Mouse (Mus musculus) forebrain, embryonic 11.5 days (tissue): ENCODE measurements around the gene H1fnt. TPM values are rescaled to one million over a fixed set of nuclear protein-coding genes. Genes with fewer than 3 reads are reported as not detected.

Experiments
- ATAC-seq: fragments of 200-750 bp; cut with Nextera tagmentation; replicated peaks from 2 replicates; pipeline ENCODE4 v1.8.0; 2017; ENCODE audit warnings: moderate TSS enrichment; ENCODE audit not compliant: low FRiP score
- DNase-seq: peaks from one replicate; pipeline ENCODE4 v3.0.0-alpha.2; 2017; ENCODE audit warnings: low spot score
- H3K27ac ChIP-seq: fragments of 300-500 bp; sonication (generic); 2 replicates; pipeline ENCODE4 v1.5.1; 2014; ENCODE audit warnings: low read depth, low read length
- H3K27me3 ChIP-seq: fragments of 300-500 bp; sonication (generic); 2 replicates; pipeline ENCODE4 v1.6.1; 2014; ENCODE audit warnings: mild to moderate bottlenecking, low read length, mixed read lengths; ENCODE audit not compliant: control insufficient read depth, insufficient read depth
- H3K36me3 ChIP-seq: fragments of 300-500 bp; sonication (generic); 2 replicates; pipeline ENCODE4 v1.6.1; 2014; ENCODE audit warnings: mild to moderate bottlenecking, low read length, moderate library complexity, mixed read lengths; ENCODE audit not compliant: control insufficient read depth, insufficient read depth
- H3K4me1 ChIP-seq: fragments of 300-500 bp; sonication (generic); replicated peaks from 2 replicates; pipeline ENCODE4 v1.6.1; 2014; ENCODE audit warnings: low read length, mixed read lengths; ENCODE audit not compliant: control insufficient read depth, insufficient read depth
- H3K4me2 ChIP-seq: fragments of 300-500 bp; sonication (generic); 2 replicates; pipeline ENCODE4 v1.6.1; 2014; ENCODE audit warnings: low read depth, mild to moderate bottlenecking, low read length, moderate library complexity, mixed read lengths; ENCODE audit not compliant: severe bottlenecking
- H3K4me3 ChIP-seq: fragments of 300-500 bp; sonication (generic); 2 replicates; pipeline ENCODE4 v1.5.1; 2014; ENCODE audit warnings: low read depth, low read length
- H3K9ac ChIP-seq: fragments of 300-500 bp; sonication (generic); 2 replicates; pipeline ENCODE4 v1.6.1; 2014; ENCODE audit warnings: low read length
- H3K9me3 ChIP-seq: fragments of 300-500 bp; sonication (generic); 2 replicates; pipeline ENCODE4 v1.6.1; 2016; ENCODE audit warnings: low read length, mixed read lengths; ENCODE audit not compliant: control insufficient read depth
- WGBS: fragments of 180-500 bp; shearing (Covaris S2); extraction: QIAGEN DNeasy Blood & Tissue Kit; methylation state at CpG from one replicate; pipeline ENCODE4 v1.1.7; 2014; 5-methylcytosine and 5-hydroxymethylcytosine counted together
- polyA plus RNA-seq: library from polyadenylated mRNA; unstranded; fragments of >200 nt; fragmentation: Nextera tagmentation; extraction: Ambion mirVana; gene quantifications from 2 replicates; pipeline ENCODE4 v1.2.1, GENCODE M21; 2014

H1fnt gene
- polyA plus RNA-seq = not detected in 2 replicates

DNA sequence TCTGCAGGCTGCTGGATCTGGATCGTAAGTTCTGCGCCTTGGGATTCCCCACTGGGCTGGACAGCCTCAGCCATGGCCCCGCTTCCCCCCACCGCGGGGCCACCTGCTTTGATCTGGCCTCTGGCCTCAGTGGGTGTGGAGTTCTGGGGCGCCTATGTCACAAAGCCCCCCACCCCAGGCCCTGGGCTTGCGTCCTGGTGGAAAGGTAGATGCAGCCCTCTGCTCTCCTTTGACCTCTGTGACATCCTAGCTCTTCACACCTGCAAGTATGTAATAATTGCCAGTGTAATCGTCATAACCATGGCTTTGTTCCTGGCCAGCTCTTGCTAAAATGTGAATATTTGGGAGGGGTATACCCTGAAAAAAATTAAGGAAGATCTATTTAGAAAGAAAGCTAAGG, at the start of gene H1fnt:
Gene H1fnt, minus strand, starts transcription at position 101 of the 400 bp plus-strand sequence.
- WGBS = 88% methylated on average over 8 of the region's 8 CpGs

DNA sequence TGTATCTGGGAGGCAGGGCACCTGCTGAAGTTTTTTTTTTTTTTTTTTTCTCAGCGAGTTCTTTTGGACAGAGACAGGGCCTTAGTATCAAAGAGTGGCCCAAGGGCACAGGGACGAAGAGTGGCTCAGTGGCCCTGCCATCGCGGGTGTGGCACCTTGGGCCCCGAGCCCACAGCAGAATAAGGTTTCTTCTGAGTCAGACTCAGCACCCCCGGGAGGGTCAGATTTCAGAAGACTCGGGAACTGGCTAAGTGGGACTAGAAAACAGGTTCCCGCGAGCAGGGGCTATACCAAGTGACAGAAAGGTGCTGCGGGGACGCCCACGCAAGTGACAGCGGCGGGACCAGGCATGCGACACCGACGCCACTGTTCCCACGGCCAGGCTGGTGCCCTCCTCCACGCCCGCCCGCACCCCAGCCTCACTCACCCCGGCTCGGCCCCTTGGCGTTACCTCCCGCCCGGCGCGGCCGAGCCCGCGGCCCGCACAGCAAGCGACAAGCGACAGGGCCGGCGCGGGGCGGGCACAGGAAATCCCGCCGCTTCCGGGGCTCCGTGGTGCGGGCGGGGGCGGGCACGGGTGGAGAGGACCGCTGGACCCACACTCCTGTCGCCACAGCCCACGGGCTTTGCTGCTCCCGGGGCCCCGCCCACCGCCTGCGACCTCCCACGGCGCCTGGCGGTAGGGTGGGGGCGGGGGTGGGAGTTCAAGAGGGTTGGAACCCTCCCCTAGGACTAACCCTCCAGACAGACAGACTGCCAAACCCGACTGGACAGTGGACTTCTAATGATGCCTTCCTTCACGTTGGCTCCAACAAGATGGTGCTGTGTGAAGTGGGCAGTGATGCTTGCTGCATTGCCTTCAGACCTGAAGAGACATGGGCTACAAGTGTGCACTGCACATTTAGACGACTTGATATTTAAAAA, 38.8 kb upstream of the H1fnt start, which contains the start of gene Zfp641:
Gene Zfp641, minus strand, starts transcription at position 534 of the 924 bp plus-strand sequence.
- H3K36me3 ChIP-seq = no peaks in the 10 kb centered on the region
- peak within 1 kb of the TSS; percentile 64 for H3K4me3 ChIP-seq
- peak within 1 kb of the TSS; percentile 78 for H3K9ac ChIP-seq
- 2% methylated on average over 59 of the region's 60 CpGs for WGBS
- DNase-seq (peak; percentile 69), ATAC-seq (peak; percentile 76)
- H3K4me2 ChIP-seq = peak within 1 kb of the TSS; percentile 94
- no peaks in the 10 kb centered on the region for H3K9me3 ChIP-seq
- H3K27me3 ChIP-seq = no peaks in the 10 kb centered on the region
- peaks cover 3% of the 10 kb centered on the region; the same call in 1 of the 2 replicates for H3K4me1 ChIP-seq
- no peak within 1 kb of the TSS for H3K27ac ChIP-seq

More for the DNA sequence above, at the start of gene H1fnt:
- H3K27me3 ChIP-seq = no peaks in the 10 kb centered on the region
- H3K4me1 ChIP-seq = no peaks in the 10 kb centered on the region
- H3K4me2 ChIP-seq = no peak within 1 kb of the TSS
- ATAC-seq (no peak), DNase-seq (no peak)
- no peaks in the 10 kb centered on the region for H3K9me3 ChIP-seq
- no peak within 1 kb of the TSS for H3K4me3 ChIP-seq
- H3K36me3 ChIP-seq = no peaks in the 10 kb centered on the region
- no peak within 1 kb of the TSS for H3K9ac ChIP-seq
- no peak within 1 kb of the TSS for H3K27ac ChIP-seq

DNA sequence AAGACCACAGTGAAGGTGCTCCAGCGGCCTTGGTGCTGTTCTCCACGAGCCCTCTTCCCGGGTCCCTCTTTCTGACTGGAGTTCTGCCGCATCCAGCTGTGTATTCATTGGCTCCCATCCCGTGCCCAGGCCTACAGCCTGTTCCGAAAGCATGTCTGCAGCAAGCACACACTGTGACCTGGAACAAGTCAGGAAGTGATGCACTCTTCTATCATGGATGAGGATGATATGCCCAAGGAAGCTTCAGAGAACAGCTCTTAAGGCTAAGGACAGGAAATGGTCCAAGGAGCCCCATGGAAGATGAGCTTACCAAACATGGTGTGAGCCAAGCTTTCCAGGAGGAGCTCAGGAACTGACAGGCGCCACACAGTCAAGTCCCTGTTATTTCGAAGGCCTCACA, 36.6 kb upstream of the H1fnt start:
- DNase-seq = no peak
- Histone ChIP-seq H3K9me3 (no peaks in the 10 kb centered on the region), H3K4me3 (no peak overlapping the region), H3K27ac (no peak overlapping the region), H3K27me3 (no peaks in the 10 kb centered on the region), H3K9ac (no peak overlapping the region), H3K4me2 (no peak overlapping the region), H3K4me1 (peaks cover 3% of the 10 kb centered on the region; the same call in 1 of the 2 replicates), H3K36me3 (no peaks in the 10 kb centered on the region)
- no peak for ATAC-seq
- 91% methylated on average over 8 of the region's 8 CpGs for WGBS

DNA sequence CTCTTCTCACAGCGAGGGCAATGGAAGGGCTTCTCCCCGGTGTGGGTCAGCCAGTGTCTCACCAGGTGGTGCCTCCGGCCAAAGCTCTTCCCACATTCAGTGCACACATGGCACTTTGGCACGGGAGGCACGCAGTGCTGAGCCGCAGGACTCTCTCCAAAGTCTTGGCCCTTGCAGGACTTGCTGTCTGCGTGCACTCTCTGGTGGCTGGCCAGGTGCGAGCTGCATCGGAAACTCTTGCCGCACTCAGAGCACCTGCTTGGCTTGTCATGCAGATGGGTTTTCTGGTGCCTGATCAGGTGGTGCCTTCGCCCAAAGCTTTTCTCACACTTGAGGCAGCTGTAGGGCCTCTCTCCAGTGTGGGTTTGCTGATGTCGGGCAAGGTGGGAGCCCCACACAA, 31.5 kb upstream of the H1fnt start:
- no peaks in the 10 kb centered on the region for H3K36me3 ChIP-seq
- 69% methylated on average over 12 of the region's 12 CpGs for WGBS
- H3K4me3 ChIP-seq = no peak overlapping the region
- no peak for ATAC-seq
- no peaks in the 10 kb centered on the region for H3K9me3 ChIP-seq
- H3K4me1 ChIP-seq = no peaks in the 10 kb centered on the region
- no peaks in the 10 kb centered on the region for H3K27me3 ChIP-seq
- no peak overlapping the region for H3K4me2 ChIP-seq
- no peak overlapping the region for H3K27ac ChIP-seq
- no peak overlapping the region for H3K9ac ChIP-seq
- DNase-seq = no peak

DNA sequence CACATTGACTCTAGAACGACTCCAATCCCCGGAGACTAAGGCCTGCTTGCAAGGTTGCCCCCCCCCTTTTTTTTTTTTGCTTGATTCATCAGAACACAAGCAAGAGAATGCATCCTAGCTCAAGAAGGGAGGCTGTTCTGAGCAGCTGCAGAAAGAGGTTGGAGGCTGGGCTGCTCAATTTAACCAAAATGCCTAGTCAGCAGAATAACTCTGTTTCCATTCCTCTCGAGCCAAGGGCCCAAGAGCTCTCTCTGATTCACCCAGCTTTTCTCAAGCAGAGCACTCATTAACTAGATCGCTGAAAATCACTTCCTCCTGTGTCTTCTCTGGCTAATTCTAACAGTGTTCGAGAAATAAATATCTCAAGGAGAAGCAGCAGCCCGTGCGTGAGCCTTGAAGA, 29.3 kb upstream of the H1fnt start:
- Histone ChIP-seq H3K4me1 (no peaks in the 10 kb centered on the region), H3K36me3 (no peaks in the 10 kb centered on the region), H3K9me3 (no peaks in the 10 kb centered on the region), H3K4me3 (no peak overlapping the region), H3K27ac (no peak overlapping the region), H3K4me2 (no peak overlapping the region), H3K27me3 (no peaks in the 10 kb centered on the region), H3K9ac (no peak overlapping the region)
- DNase-seq = no peak
- ATAC-seq = no peak
- WGBS = 84% methylated on average over 7 of the region's 7 CpGs

DNA sequence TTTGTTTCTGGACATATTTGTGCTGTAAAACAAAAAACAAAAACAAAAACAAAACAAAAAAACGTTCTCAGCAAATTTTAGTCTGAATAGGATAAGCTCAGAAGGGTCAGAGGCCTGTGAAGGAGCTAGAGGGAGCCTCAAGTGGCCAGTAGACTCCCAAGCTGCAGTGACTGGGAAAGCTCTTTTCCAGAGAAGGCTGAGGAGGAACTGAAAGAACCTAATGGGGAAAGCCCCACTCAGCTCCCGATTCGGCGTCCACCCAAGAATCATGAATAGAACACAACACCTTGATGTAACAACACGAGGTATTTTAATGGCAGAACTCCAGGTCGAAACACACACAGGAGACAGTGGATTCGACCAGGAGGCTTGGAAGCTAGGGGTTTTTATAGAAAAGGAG, 683 bp upstream of the H1fnt start:
- no peak overlapping the region for H3K4me2 ChIP-seq
- H3K27me3 ChIP-seq = no peaks in the 10 kb centered on the region
- no peak overlapping the region for H3K9ac ChIP-seq
- 87% methylated on average over 7 of the region's 7 CpGs for WGBS
- H3K36me3 ChIP-seq = no peaks in the 10 kb centered on the region
- H3K4me1 ChIP-seq = no peaks in the 10 kb centered on the region
- H3K9me3 ChIP-seq = no peaks in the 10 kb centered on the region
- H3K27ac ChIP-seq = no peak overlapping the region
- no peak for DNase-seq
- H3K4me3 ChIP-seq = no peak overlapping the region
- ATAC-seq = no peak

DNA sequence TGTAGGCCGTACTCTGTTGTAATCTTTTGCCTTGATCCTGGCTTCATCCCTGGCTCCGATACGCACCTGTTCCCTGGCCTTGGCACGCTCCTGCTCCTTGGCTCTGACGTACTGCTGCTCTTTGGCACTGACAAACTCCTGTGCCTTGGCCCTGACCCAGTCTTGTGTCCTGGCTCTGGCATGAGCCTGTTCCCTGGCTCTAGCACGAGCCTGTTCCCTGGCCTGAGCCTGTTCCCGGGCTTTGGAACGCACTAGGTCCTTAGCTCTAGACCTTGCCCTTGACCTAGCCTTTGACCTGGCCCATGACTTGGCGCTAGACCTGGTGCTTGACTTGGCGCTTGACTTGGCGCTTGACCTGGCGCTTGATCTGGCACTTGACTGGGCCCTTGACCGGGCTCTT, 822 bp downstream of the H1fnt start:
- Histone ChIP-seq H3K9ac (no peak overlapping the region), H3K27me3 (no peaks in the 10 kb centered on the region), H3K4me2 (no peak overlapping the region), H3K9me3 (no peaks in the 10 kb centered on the region), H3K4me1 (no peaks in the 10 kb centered on the region), H3K4me3 (no peak overlapping the region), H3K36me3 (no peaks in the 10 kb centered on the region), H3K27ac (no peak overlapping the region)
- ATAC-seq (no peak), DNase-seq (no peak)
- WGBS = 93% methylated on average over 13 of the region's 13 CpGs

DNA sequence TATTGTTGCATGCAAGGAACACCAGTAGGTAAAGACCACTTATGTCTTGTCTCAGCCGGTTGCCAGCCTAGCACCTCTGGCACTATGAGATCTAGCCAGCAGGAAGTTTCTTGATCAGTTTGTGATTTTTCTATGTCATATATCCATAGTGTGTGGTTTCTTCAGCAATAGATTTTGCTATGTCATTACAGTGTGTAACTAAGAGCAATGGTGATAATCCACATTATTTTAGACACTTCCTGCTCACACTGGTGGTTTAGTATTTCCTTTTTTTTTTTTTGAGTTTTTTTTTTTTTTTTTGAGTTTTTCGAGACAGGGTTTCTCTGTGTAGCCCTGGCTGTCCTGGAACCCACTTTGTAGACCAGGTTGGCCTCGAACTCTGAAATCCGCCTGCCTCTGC, 21.7 kb downstream of the H1fnt start:
- no peaks in the 10 kb centered on the region for H3K4me1 ChIP-seq
- H3K4me2 ChIP-seq = no peak overlapping the region
- H3K27me3 ChIP-seq = no peaks in the 10 kb centered on the region
- no peak overlapping the region for H3K4me3 ChIP-seq
- H3K9me3 ChIP-seq = no peaks in the 10 kb centered on the region
- WGBS = 91% methylated on average over 4 of the region's 4 CpGs
- ATAC-seq (no peak), DNase-seq (no peak)
- no peak overlapping the region for H3K27ac ChIP-seq
- H3K9ac ChIP-seq = no peak overlapping the region
- H3K36me3 ChIP-seq = no peaks in the 10 kb centered on the region

DNA sequence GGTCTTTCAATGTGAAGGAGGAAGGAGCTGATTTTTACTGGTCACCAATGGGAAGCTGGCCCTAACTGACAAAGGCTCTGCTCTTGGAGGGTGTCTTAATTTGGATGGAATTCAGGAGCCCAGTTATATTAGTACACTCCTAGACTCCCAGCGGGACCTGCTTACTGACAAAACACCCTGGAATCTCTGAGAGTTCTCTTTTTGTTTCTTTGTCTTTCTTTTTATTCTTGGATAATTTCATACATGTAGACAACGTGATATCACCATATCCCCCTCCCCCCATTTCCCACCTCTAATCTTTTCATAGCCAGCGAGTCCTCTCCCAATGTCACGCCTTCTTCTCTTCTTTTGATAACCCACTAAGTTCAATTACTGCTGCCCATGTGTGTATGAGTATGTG, 22.7 kb downstream of the H1fnt start, which contains the start of gene Olfr286:
Gene Olfr286, minus strand, starts transcription at position 101 of the 400 bp plus-strand sequence.
- no peak within 1 kb of the TSS for H3K4me3 ChIP-seq
- 87% methylated on average over 4 of the region's 4 CpGs for WGBS
- no peak for ATAC-seq

More for the DNA sequence above, 22.7 kb downstream of the H1fnt start, which contains the start of gene Olfr286:
- H3K4me1 ChIP-seq = no peaks in the 10 kb centered on the region
- H3K27me3 ChIP-seq = no peaks in the 10 kb centered on the region
- H3K9me3 ChIP-seq = no peaks in the 10 kb centered on the region
- no peak for DNase-seq
- H3K36me3 ChIP-seq = no peaks in the 10 kb centered on the region
- no peak within 1 kb of the TSS for H3K27ac ChIP-seq
- H3K9ac ChIP-seq = no peak within 1 kb of the TSS
- no peak within 1 kb of the TSS for H3K4me2 ChIP-seq
